Mouse (Mus musculus) olfactory bulb, adult 2 months (tissue): ENCODE measurements around the gene Lrrc31. TPM values are rescaled to one million over a fixed set of nuclear protein-coding genes. Genes with fewer than 3 reads are reported as not detected.

Experiments
- H3K27ac ChIP-seq: fragments of 200-500 bp; 2 replicates; pipeline ENCODE4 v1.5.1; 2012; ENCODE audit warnings: low read depth, low read length; ENCODE audit not compliant: insufficient read depth
- H3K4me1 ChIP-seq: fragments of 200-500 bp; 2 replicates; pipeline ENCODE4 v1.6.1; 2012; ENCODE audit warnings: low read length; ENCODE audit not compliant: control insufficient read depth, insufficient read depth
- H3K4me3 ChIP-seq: fragments of 200-500 bp; 2 replicates; pipeline ENCODE4 v1.5.1; 2012; ENCODE audit warnings: mild to moderate bottlenecking, low read depth, low read length, moderate library complexity; ENCODE audit not compliant: insufficient read depth
- CTCF ChIP-seq: fragments of 200-500 bp; IDR thresholded peaks from 2 replicates; pipeline ENCODE4 v1.5.1; 2012; ENCODE audit warnings: low read depth, mild to moderate bottlenecking, low read length, moderate library complexity; ENCODE audit not compliant: insufficient read depth
- POLR2A ChIP-seq: fragments of 200-500 bp; IDR thresholded peaks from 2 replicates; pipeline ENCODE4 v1.6.1; 2012; ENCODE audit warnings: mild to moderate bottlenecking, low read depth, low read length, moderate library complexity; ENCODE audit not compliant: insufficient read depth
- WGBS: fragments of 180-500 bp; shearing (Covaris S2); methylation state at CpG from one replicate; pipeline ENCODE4 v1.1.7; 2018; 5-methylcytosine and 5-hydroxymethylcytosine counted together
- polyA plus RNA-seq: library from polyadenylated mRNA; stranded (reverse); fragments of >200 nt; gene quantifications from 2 replicates; pipeline ENCODE4 v1.2.4, GENCODE M21; 2012; ENCODE audit warnings: low replicate concordance; ENCODE audit not compliant: missing spikeins, insufficient read depth, insufficient read length

The Lrrc31 gene
- polyA plus RNA-seq, 1 experiment, result not detected

DNA sequence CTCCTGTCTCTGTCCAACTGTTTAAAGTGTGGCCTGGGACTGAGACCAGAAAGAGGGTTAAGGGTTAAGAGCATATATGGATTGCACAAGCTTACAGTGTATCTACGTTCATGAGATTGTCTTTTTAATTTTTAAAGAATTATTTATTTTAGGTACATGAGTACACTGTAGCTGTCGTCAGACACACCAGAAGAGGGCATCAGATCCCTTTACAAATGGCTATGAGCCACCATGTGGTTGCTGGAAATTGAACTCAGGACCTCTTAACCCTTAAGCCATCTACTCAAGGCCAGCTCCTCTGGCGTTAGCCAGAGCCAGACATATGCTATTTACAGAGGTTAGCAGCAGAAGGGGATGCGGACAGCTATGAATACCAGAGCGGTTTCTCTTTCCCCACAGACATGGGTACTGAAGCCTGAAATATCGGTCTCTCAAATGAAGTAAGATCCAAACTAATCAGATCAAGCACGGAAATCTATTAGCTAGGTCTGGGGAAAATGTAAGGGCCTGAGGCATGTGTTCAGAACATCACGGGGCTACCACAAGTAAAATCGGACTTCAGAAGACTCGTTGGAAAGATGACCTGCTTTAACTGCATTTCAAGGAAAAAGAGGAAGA is 25.3 kb upstream of the Lrrc31 start:
- TF ChIP-seq POLR2A (no peak), CTCF (no peak)
- Histone ChIP-seq H3K4me1 (no peaks in the 10 kb centered on the region), H3K27ac (no peak overlapping the region), H3K4me3 (no peak overlapping the region)
- 86% methylated on average over 10 of the region's 10 CpGs for WGBS

DNA sequence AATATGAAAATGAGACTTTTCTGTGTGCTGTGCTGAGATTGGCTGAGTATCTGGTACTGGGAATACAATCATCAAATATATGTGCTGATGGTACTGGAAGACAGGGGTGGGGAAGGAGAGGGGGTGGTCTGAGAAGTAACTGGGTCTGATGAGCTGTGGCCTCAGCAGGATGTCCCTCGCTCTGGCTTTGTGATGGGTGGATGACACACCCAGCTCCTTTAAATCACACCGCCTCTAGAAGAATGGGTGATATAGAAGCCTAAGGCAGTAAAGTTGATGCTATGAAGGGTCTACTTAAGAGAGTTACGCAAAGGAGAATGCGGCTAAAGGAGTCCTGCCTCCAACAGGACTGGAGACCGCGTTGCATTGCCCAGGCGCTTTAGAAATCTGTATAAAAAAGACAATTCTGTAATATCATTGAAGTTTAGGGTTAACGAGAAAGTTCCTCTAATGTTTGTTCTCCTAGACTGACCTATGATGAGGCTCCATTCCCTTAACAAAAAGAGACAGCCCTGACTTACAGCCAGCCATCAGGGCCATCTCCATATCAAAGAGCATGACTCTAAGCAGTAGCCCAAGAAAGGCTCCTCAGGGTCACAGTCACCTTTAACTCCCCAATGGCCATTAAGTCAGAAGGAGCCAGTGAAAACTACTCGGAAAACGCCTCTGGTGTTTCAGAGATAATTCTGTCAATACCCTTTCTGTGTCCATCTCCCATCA is 24.6 kb upstream of the Lrrc31 start:
- Histone ChIP-seq H3K4me1 (no peaks in the 10 kb centered on the region), H3K4me3 (no peak overlapping the region), H3K27ac (no peak overlapping the region)
- TF ChIP-seq POLR2A, result no peak
- TF ChIP-seq CTCF, result no peak
- WGBS, result 77% methylated on average over 10 of the region's 10 CpGs

DNA sequence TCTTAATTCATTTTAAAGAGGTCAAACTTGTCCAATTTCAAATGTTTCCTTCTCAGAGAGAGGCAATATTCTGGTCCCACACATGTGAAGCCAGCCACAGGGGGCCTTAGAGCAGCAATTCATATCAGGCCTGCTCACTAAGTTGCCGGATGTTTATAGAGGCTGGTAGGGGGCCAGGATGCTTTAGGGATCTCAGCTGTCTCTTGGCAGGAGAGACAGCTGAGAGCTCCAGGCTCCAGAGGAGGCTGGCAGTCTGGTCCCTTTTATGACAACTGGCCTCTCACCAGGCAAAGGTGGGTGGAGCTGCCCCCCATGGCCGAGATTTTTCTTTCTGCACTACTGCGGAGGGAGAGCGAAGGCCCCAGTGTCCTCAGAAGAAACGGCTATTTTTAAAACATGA is 23.5 kb upstream of the Lrrc31 start:
- no peak overlapping the region for H3K27ac ChIP-seq
- H3K4me3 ChIP-seq, result no peak overlapping the region
- no peaks in the 10 kb centered on the region for H3K4me1 ChIP-seq
- TF ChIP-seq POLR2A (no peak), CTCF (no peak)
- WGBS, result 67% methylated on average over 5 of the region's 5 CpGs

DNA sequence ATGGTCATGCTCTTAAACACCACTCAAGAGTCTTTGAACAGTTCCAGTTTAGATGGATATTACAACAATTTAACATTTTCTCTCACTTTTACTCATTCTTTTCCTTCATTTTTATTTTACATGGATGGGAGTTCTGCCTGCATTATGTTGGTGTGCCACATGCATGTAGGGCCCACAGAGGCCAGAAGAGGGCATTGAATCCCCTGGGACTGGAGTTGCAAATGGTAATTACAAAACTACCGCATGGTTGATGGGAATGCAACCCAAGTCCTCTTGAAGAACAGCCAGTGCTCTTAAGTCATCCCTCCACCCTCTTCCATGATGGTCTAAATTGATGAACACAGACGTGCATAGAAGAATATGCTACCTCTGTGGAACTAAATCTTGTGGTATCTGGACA is 22.8 kb upstream of the Lrrc31 start:
- Histone ChIP-seq H3K4me1 (no peaks in the 10 kb centered on the region), H3K27ac (no peak overlapping the region), H3K4me3 (no peak overlapping the region)
- WGBS, result 87% methylated on average over 2 of the region's 2 CpGs
- TF ChIP-seq POLR2A (no peak), CTCF (no peak)

DNA sequence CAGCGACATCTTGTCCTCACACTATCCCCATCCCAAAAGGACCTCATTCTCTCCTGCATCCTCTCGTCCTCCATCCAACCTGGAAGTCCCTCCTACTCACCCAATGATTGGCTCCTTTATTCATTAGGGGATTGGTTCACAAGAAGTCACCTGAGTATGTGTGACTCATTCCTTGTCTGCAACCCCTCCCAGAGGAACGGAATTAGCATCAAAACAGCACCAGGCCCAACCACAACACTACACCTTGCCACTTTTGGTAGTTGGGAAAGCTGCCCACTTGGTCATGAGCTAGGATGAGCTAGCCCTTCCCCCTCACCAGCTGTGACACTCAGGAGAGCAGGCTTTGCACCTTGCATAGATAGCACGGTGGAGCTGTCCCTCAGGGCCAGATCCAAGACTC is 22.4 kb upstream of the Lrrc31 start:
- H3K4me1 ChIP-seq, result no peaks in the 10 kb centered on the region
- H3K4me3 ChIP-seq, result no peak overlapping the region
- 87% methylated on average over 4 of the region's 4 CpGs for WGBS
- no peak overlapping the region for H3K27ac ChIP-seq
- TF ChIP-seq CTCF (no peak), POLR2A (no peak)

DNA sequence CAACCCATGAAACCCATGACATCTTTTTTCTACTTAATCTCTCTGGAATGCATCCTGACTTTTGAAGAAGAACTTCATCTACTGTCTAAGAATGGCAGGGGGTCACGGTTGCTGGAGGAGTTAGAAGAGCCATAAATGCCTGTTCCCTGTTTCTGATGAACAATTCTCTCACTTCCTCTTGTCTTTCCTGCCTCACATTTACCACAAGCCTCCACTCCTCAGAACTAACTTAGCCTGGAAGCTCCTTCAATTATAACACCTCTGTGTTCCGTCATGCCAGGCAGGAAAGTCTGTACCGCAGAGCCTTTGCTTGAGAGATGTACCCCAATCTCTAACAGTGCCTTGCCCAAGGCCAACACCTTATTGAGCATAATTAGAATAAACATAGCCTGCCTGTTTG is 19.0 kb upstream of the Lrrc31 start:
- Histone ChIP-seq H3K4me1 (no peaks in the 10 kb centered on the region), H3K4me3 (no peak overlapping the region), H3K27ac (no peak overlapping the region)
- WGBS, result 83% methylated on average over 3 of the region's 3 CpGs
- TF ChIP-seq CTCF, result no peak

DNA sequence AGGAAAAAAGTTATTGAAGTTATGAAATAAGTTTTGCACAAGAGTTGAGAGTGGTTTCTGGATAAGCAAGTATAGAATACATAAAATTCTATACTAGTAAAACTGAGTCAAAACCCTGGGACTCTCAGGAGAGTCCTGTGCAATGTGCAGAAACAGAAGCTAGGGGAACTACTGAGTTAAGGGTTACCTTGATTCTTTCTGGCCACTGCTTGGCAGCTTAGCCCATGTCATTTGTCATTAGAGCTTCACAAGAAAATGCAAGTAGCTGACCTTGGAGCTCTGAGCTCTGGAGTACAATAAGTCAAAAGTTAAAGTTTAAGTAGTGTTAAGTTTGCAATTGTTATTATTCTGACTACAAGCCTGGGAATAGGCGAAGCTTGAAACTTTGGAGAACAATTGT is 13.7 kb upstream of the Lrrc31 start:
- Histone ChIP-seq H3K4me3 (no peak overlapping the region), H3K4me1 (no peaks in the 10 kb centered on the region), H3K27ac (no peak overlapping the region)
- TF ChIP-seq CTCF, result no peak
- no peak for TF ChIP-seq POLR2A
- 89% methylated on average over 1 of the region's 1 CpGs for WGBS

DNA sequence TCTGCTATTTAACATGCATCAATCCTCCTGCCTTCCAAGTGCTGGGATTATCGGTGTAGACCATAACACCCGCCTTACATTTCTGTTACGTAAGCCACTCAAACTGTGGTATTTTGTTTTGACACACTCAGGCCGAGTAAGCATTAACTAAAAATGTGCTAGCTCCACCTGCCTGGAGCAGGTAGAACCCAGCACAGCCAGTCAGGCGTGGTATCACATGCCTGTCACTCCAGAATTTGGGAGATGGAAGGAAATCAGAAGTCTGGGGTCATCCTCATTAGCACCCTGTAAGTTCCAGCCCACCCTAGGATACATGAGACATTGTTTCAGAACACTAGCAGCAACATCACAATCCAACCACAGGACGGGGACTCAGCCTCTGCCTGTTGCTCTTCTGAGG is 10.5 kb upstream of the Lrrc31 start:
- Histone ChIP-seq H3K4me1 (no peaks in the 10 kb centered on the region), H3K4me3 (no peak overlapping the region), H3K27ac (no peak overlapping the region)
- 92% methylated on average over 6 of the region's 6 CpGs for WGBS
- no peak for TF ChIP-seq POLR2A
- TF ChIP-seq CTCF, result no peak

DNA sequence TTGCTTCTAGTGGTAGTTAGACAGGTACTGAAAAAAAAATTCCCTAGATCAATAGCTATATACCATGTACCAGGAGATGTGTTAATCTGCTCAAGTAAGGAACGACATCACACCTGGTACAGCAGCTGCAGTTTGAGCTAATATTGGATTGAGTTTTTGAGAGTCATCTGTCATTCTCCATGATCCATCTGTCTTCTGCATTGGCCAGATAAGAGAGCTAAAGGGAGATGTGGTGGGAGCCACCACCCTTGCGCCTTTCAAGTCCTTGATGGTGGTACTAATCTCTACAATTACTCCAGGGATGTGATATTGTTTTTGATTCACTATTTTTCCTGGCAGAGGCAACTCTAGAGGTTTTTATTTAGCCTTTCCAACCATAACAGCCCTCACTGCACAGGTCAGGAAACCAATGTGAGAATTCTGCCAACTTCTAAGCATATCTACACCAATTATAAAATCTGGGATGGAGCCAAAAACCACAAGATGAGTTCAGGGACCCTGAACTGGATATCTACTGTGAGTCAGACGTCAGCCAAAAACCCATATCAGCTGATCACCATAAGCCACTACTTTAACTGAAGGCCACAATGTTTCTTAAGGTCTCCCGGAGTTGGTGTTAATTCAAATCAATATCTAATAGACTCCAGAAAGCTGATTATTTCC is 7.1 kb upstream of the Lrrc31 start:
- H3K4me3 ChIP-seq, result no peak overlapping the region
- H3K4me1 ChIP-seq, result no peaks in the 10 kb centered on the region
- no peak overlapping the region for H3K27ac ChIP-seq
- no peak for TF ChIP-seq CTCF
- TF ChIP-seq POLR2A, result no peak
- WGBS, result 84% methylated on average over 4 of the region's 4 CpGs
